Mouse (Mus musculus) brain, embryonic 18.5 days (tissue): ENCODE measurements at regions not wholly inside any gene's neighbourhood (a gene's known extent, or its start where the extent isn't known, plus 50 kb on each side); places are given as distances from the start of the nearest gene placed in this dataset.
A peak's percentile ranks its signal among the peaks of the same experiment; 100 is the strongest.

Experiments
- DNase-seq: peaks from one replicate; pipeline ENCODE4 v3.0.0-alpha.2; 2012; ENCODE audit warnings: low read depth, low spot score

GRCm38 (mm10) chr5:133113183-133113582 lies 570.0 kb upstream of the Auts2 start:
- no peak for DNase-seq

DNA sequence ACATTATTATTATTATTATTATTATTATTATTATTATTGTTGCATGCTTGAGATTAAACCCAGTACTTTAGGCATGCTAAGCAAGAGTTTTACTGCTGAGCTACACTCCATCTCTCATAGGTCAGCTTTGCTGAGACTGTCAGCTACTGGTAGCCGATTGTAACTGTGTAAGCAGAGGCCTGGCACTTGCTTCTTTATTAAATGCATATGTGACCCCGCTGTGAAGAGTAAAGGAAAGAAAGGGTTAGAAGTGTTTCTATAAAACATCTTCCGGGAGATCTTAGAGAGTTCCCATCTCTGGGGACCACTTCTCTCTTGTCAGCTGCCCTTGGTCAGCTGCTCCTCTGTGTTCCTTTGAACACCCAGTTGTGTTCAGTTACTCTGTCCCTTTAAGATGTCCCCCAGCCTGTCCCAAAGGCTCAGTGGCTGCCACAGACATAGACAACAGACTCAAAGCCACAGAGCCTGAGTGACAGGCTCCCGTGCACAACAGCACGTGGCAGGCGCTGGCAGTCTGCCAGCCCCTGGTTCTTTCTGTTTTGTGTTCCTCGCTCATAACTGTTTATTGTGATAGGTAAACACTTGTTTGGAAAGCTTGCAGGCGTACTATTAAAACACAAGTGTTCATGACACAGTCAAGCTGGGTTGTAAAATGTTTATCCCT lies 563.7 kb upstream of the Auts2 start:
- DNase-seq, result peak; percentile 43

- DNase-seq, result no peak
These were observed 553.2 kb upstream of the Auts2 start for GRCm38 (mm10) chr5:133096340-133096739.

GRCm38 (mm10) chr5:133084859-133085258 lies 541.7 kb upstream of the Auts2 start:
- no peak for DNase-seq

DNA sequence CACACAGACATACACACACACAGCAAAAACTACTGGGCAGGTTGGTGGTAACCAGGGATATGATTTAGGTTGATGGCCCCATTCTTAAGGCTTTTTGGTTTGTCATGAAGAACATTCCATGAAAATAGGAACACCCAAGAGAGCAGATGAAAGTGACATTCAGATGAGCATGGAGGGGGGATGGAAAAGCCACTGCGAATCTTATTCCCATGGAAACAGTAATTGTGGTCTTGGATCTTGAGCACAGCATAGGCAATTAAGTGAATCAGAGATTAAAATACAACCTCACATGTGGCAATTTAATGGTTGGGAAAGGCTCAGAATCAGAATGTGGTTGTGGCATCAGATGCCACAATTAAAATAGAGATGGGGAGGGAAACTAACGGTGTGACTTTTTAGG lies 537.6 kb upstream of the Auts2 start:
- DNase-seq, result peak; percentile 26

DNA sequence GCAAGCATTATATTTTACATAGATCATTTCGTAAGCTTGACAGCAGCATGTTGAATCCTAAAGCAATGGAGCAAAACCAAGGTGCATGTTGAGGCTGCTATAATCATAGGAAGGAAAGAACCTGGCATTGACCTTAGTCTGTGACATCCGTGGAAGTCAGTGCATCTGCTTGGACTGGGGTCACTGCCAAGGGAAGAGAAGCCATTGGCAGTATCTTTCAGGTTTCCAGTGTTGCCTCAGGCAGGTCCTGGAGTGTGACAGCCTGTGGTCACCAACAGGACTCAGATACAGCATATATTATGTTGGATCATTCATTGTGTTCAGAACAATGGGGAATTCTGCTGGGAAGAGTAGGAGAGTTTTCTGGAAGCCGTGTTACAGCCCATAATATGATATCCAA lies 535.8 kb upstream of the Auts2 start:
- DNase-seq, result no peak

DNA sequence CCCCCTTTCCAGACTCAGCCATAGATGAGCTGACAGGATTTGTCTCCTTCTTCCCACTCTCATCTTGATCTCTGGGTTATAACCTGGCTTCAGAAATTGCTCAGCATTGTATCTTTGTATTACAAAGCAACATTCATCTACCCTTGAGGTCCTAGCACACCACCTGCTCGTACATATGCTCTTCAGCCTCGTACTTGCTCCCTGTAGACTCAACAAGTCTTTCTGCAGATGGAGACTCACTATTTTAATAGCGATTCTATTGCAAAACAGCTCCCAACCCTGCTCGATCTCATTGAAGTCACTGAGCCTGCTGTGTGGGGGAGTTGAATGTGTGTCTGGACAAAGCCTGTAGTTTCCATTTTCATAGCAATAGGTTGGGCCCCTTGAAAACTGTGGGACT lies 535.2 kb upstream of the Auts2 start:
- no peak for DNase-seq

DNA sequence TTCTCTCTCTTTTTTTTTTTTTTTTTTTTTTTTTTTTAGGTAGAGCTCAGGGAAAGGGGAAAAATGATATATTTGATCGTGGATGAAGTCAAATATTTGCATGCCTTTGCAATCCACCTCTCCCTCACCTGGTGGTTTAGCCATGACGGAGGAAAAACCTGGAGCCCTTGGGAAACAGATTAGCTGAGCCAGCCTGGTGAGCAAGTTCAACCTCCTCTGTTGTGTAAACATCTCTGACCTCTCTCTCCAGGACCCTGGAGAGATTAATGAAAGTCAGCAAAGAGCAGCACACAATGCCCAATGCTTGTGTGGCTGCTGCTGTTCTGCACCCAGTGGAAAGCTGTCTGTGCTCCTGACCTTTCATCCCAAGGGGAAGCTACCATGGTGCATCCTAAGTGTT lies 530.2 kb upstream of the Auts2 start:
- DNase-seq, result no peak

DNA sequence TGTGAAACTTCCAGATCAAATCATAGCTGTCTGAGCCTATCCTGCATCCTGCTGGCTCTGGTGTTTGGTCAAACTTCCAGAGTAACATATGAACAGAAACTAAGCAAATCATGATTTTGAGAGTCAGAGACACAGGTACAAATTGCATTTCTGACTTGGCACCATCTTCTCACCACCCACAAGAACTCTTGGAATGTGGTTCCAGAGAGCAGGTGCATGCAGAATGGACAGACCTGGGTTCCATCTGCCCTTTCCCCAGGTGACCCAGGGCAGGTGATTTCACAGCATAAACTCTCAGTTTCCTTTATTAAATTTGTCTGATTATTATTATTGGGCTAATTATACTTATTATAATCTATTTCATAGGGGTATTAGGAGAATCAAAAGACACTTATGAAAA lies 527.0 kb upstream of the Auts2 start:
- no peak for DNase-seq

- DNase-seq, result no peak
These were observed 519.3 kb upstream of the Auts2 start for GRCm38 (mm10) chr5:133062481-133062880.

DNA sequence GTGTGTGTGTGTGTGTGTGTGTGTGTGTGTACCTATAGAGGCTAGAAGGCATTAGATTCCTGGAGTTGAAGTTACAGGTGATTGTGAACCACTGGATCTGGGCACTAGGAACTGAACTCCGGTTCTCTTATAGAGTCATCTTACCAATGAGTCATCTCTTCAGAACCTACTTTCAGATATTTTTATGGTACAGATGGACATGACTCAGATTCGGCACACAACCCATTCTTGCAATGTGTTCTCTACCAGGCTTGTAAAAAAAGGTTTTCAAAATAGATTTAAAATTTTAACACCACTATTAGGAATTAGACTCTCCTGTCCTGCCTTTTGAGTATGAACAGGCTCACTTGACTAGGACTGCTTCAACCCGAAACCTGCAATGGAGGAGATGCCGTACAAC lies 504.3 kb upstream of the Auts2 start:
- DNase-seq, result no peak

GRCm38 (mm10) chr5:133045637-133046036 lies 502.5 kb upstream of the Auts2 start:
- DNase-seq, result no peak

- no peak for DNase-seq
These were observed 484.4 kb upstream of the Auts2 start for GRCm38 (mm10) chr5:133027590-133027989.

DNA sequence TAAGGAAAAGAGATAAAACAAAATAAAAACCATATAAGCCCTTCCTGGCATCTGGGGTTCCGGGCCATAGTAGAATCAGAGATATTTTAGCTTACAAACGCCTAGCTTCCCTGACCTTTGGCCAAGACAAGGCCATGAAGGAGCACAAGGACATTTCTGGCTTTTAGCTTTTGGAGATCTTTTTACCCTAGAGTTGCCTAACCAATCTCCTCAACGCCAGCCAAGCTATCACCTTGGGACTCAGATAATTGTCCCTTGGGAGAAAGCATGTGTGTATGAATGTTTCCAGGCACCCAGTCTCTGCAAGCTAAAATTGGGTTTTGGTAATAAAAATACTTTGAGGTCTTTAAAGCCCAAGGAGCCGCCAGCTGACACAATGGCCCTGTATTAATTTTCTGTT lies 482.0 kb upstream of the Auts2 start:
- no peak for DNase-seq

GRCm38 (mm10) chr5:133020821-133021220 lies 477.7 kb upstream of the Auts2 start:
- DNase-seq, result no peak

- DNase-seq, result no peak
These were observed 477.0 kb upstream of the Auts2 start for GRCm38 (mm10) chr5:133020116-133020515.

DNA sequence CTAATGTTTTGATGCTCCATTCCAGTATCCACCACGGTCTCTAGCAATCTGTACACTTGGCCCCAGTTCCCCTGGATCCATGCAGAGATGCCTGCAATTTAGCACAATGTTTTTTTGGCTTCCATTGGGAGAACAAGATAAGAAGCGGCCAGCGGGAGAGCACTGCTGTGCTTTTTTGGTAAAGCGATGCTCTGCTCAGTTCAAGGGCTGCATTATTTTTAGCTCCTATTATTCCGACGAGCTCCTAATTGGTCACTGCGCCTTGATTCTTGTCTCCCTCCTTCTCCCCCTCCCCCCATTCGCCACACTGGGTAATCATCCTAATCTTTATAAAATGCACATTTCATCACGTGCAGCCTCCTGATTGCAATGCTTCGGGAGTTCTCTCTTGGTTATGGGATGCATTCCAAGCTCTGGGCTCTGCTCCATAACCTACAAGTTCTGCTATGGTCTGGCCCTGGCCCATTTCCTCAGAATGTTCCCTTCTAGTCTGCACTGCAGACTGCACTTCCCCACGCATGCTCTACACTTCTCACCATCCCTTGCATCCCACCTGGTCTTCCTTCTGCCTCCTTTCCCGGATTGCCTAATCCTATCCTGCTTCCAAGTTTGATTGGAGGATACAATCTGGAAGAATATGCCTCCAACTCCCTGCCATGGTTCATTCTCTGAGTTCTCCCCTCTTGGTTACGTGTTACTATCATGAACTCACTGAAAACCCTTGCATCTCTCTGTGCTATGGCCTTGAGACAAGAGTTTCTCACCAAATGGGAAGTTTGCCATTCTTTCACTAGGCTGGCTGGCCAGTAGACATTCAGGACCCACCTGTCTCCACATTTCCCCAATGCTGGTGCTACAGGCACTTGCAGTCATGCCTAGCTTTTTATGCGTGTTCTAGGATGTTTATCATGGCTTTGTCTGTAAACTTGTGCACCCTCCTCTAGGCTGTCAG lies 467.8 kb upstream of the Auts2 start:
- DNase-seq, result peak; percentile 70

DNA sequence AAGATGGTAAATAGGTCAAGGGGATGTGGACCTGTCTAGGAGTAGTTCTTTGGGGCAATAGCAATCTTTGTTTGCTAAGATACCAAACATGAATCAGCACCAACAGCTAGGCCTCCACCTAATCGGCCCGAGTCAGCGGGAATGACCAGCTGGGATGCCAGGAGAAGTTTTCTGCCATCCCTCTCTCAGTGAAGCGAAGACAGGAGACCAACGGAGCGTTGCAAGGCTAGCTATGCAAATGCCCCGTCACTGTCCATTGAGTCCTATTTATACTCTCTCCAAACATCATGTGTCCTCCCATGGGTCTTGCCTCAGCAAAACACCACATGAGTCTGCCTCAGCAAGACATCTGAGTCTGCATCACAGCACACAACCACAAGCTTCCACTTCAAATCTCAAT lies 439.7 kb upstream of the Auts2 start:
- no peak for DNase-seq

- no peak for DNase-seq
These were observed 435.9 kb upstream of the Auts2 start for GRCm38 (mm10) chr5:132979013-132979412.

DNA sequence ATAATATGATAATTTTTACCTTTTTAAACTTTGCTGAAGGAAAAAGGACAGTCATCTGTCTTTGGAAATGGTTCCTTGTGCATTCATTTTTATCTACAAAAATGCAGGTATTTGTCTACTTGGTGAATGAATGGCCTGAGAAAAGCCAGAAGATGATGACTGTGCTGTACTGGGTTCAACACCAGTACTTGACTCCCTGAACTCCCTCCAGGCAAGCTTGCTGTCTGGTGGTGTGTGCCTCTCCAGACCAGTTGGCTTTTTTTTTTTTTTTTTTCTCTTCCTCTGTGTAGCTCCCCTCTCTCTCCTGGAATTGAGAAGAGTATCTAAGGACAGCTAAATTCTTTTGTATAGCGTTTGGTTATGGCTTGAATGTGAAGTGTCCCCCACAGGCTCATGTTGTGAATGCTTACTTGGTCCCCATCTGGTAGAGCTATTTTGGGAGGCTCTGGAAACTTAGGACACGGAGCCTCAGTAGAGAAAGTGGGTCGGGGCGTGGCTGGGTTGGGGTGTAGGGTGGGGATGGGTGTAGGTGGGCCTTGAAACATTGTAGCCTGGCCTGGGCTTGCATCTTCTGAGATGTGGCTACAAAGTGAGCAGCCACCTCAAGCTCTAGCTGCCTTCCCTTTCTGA lies 432.3 kb upstream of the Auts2 start:
- no peak for DNase-seq

GRCm38 (mm10) chr5:132974876-132975275 lies 431.7 kb upstream of the Auts2 start:
- DNase-seq, result no peak

DNA sequence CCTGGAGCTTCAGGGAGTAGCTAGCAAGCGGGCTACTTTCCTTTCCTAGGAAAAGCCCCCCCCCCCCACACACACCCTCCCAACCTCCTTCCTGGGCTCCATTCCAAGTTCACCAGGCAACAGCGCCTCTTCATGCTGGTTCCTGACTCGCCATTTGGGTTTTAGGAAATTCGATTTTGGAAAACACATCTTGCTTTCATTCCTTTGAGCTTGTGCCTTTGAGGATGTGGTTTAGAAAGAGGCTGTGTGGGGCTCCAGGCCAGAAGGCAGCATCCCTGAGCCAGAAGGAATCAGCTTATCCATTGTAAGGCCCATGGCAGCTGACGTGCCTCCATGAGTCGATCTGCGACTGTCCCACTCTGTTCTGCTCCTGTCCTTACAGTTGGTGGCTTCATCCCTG lies 427.9 kb upstream of the Auts2 start:
- DNase-seq, result peak; percentile 26

- DNase-seq, result no peak
These were observed 426.2 kb upstream of the Auts2 start for GRCm38 (mm10) chr5:132969376-132969775.
